In the genomic region with DNA sequence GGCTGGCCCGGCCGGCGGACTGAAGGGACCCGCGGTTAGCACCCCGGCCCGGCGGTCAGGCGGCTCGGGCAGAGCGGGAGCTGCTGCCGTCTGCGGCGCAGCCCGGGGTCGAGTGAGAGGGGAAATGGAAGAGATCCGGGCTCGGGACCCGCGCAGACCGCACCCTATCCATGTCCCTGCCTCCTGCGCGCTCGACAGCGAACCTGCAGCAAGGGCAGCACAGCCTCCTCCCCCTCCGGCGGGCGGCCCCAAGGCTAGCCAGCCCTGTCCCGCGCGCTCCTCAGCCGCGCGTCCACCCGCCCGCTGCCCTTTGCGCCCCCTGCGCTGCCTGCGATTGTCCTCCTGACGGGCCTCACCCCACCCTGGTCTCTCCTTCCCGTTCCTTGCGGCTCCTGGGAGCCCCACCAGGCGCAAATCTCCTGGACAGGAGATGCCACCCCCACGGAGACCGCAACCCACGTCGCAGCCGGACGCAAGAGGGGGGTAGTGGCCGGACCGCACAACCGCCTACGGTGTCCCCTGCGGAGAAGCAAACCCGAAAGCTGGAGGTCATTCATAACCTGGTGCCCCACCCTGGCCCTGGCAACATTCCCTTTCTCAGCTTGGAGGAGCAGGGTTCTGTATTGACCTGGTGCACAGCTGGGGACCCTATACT, we compare ENCODE assay signal across 9 mouse cellular contexts. TPM values are rescaled to one million over a fixed set of nuclear protein-coding genes. Genes with fewer than 3 reads are reported as not detected.
DNase-seq lines count a peak whose midpoint lies in the region; ATAC-seq lines count a peak whose summit lies in the region.
"Had no signal": no experiment of that assay in that cellular context is flagged by ENCODE, and none has a peak within 500 bp of the region (broad histone marks: within the 10 kb centered on the region; RNA-seq: fewer than 3 reads in every experiment).

A gene (minus strand): TSS at position 117 of the 655 bp plus-strand sequence.

- peak within 1 kb of the TSS; percentile 58 for H3K4me2 ChIP-seq in forebrain, embryonic 12.5 days
- peak within 1 kb of the TSS; percentile 65 for H3K4me2 ChIP-seq in kidney, embryonic 14.5 days (replicated peaks; ENCODE audit: low read depth, low read length)
- peak within 1 kb of the TSS; percentile 59 for H3K4me2 ChIP-seq in midbrain, embryonic 13.5 days (replicated peaks)

- peak within 1 kb of the TSS; percentile 36; the same call in 1 of the 2 replicates for H3K9ac ChIP-seq in forebrain, embryonic 12.5 days
- H3K9ac ChIP-seq in kidney, embryonic 14.5 days (ENCODE audit: low read depth, low read length), result peak within 1 kb of the TSS; percentile 37
- peak within 1 kb of the TSS; percentile 39; the same call in 1 of the 2 replicates for H3K9ac ChIP-seq in midbrain, embryonic 13.5 days (replicated peaks)

- no peaks in the 10 kb centered on the region; the same call in 1 of the 2 replicates for H3K9me3 ChIP-seq in erythroblast, embryonic 14.5 days (ENCODE audit: control insufficient read depth, low read length)
- H3K9me3 ChIP-seq in forebrain, embryonic 12.5 days, result no peaks in the 10 kb centered on the region
- H3K9me3 ChIP-seq in kidney, embryonic 14.5 days (ENCODE audit: control insufficient read depth, low read length), result no peaks in the 10 kb centered on the region
- no peaks in the 10 kb centered on the region for H3K9me3 ChIP-seq in midbrain, embryonic 13.5 days

- H3K4me3 ChIP-seq in erythroblast, embryonic 14.5 days (replicated peaks), result peak within 1 kb of the TSS; percentile 53
- peak within 1 kb of the TSS; percentile 38 for H3K4me3 ChIP-seq in forebrain, embryonic 12.5 days (replicated peaks)
- H3K4me3 ChIP-seq in kidney, embryonic 14.5 days (ENCODE audit: low read length), result peak within 1 kb of the TSS; percentile 42
- H3K4me3 ChIP-seq in midbrain, embryonic 13.5 days (replicated peaks), result peak within 1 kb of the TSS; percentile 39

- 2% methylated on average over 52 of the region's 55 CpGs for WGBS in forebrain, embryonic 12.5 days
- WGBS in kidney, embryonic 14.5 days, result under 1% methylated on average over 50 of the region's 55 CpGs
- under 1% methylated on average over 55 of the region's 55 CpGs for WGBS in midbrain, embryonic 13.5 days

- H3K36me3 ChIP-seq in erythroblast, embryonic 14.5 days (ENCODE audit: control insufficient read depth), result no peaks in the 10 kb centered on the region; the same call in 1 of the 2 replicates
- H3K36me3 ChIP-seq in forebrain, embryonic 12.5 days (replicated peaks), result no peaks in the 10 kb centered on the region
- no peaks in the 10 kb centered on the region for H3K36me3 ChIP-seq in kidney, embryonic 14.5 days (ENCODE audit: control insufficient read depth, insufficient read depth, low read length)
- H3K36me3 ChIP-seq in midbrain, embryonic 13.5 days, result no peaks in the 10 kb centered on the region

- no peak for ATAC-seq in erythroblast, adult 5-6 weeks (replicated peaks; ENCODE audit: low FRiP score, poor library complexity, severe bottlenecking)
- no peak for ATAC-seq in forebrain, embryonic 12.5 days (ENCODE audit: low FRiP score)
- ATAC-seq in kidney, embryonic 14.5 days (ENCODE audit: low FRiP score, low TSS enrichment), result no peak
- ATAC-seq in midbrain, embryonic 13.5 days, result 0 out of 2 replicates have a peak, but pooled peaks have one; percentile 4
- ATAC-seq in activated CD4-positive, CD25-positive, alpha-beta regulatory T cell, adult 4 months, result no peak

- no peak for DNase-seq in adipocyte (ENCODE audit: low spot score)
- no peak for DNase-seq in layer of hippocampus, postnatal 36 days

- no peak within 1 kb of the TSS for H3K27ac ChIP-seq in forebrain, embryonic 12.5 days
- H3K27ac ChIP-seq in kidney, embryonic 14.5 days (ENCODE audit: low read depth, low read length), result no peak within 1 kb of the TSS
- no peak within 1 kb of the TSS for H3K27ac ChIP-seq in midbrain, embryonic 13.5 days

- H3K27me3 ChIP-seq in erythroblast, embryonic 14.5 days (ENCODE audit: control insufficient read depth), result peaks cover 73% of the 10 kb centered on the region
- H3K27me3 ChIP-seq in forebrain, embryonic 12.5 days, result peaks cover 94% of the 10 kb centered on the region
- peaks cover 84% of the 10 kb centered on the region for H3K27me3 ChIP-seq in kidney, embryonic 14.5 days (ENCODE audit: control insufficient read depth, insufficient read depth, low read length)
- H3K27me3 ChIP-seq in midbrain, embryonic 13.5 days, result peaks cover 94% of the 10 kb centered on the region

- H3K4me1 ChIP-seq in erythroblast, embryonic 14.5 days (ENCODE audit: control insufficient read depth), result no peaks in the 10 kb centered on the region
- peaks cover 32% of the 10 kb centered on the region for H3K4me1 ChIP-seq in forebrain, embryonic 12.5 days
- H3K4me1 ChIP-seq in kidney, embryonic 14.5 days (ENCODE audit: control insufficient read depth, insufficient read depth, low read length), result peaks cover 19% of the 10 kb centered on the region
- H3K4me1 ChIP-seq in midbrain, embryonic 13.5 days (replicated peaks), result peaks cover 42% of the 10 kb centered on the region

RNA-seq across cellular contexts. Expression of the gene that starts here (rescaled TPM):
- 0.06 and 0.19 TPM in 2 replicates for polyA plus RNA-seq in erythroblast, embryonic 14.5 days (2012)
- not detected in 2 replicates for total RNA-seq in erythroblast, adult 5-6 weeks (2015; ENCODE audit: low replicate concordance)
- total RNA-seq in erythroblast, adult 5-6 weeks (2017; ENCODE audit: low replicate concordance), result 0.28 TPM in 1 of 2 replicates, not detected in the other
- 0.19 TPM in 1 of 2 replicates, not detected in the other for polyA plus RNA-seq in forebrain, embryonic 12.5 days (2016; fragmentation: Nextera tagmentation; extraction: Ambion mirVana)
- 0.43 and 0.84 TPM in 2 replicates for polyA plus RNA-seq in kidney, embryonic 14.5 days (2014; fragmentation: Nextera tagmentation; extraction: Ambion mirVana)
- polyA plus RNA-seq in midbrain, embryonic 13.5 days (2015; fragmentation: Nextera tagmentation; extraction: Ambion mirVana), result 0.13 and 0.26 TPM in 2 replicates
- not detected for polyA plus RNA-seq in activated CD4-positive, CD25-positive, alpha-beta regulatory T cell, adult 4 months (2017; shearing (Covaris generic))
- total RNA-seq in layer of hippocampus, postnatal 36 days (2021), result under 1 TPM; 0.30 to 0.32 TPM
- total RNA-seq: CH12.LX had no signal

Comparison
In these comparisons a context has a peak if more than half of its experiments do, and no peak if none do; other contexts are left out.
1. Peak in ATAC-seq, H3K4me3 ChIP-seq, H3K9ac ChIP-seq and H3K4me2 ChIP-seq in midbrain, embryonic 13.5 days; RNA of the gene not detected or under 1 TPM.